Mouse (Mus musculus) spleen, adult 12 weeks (tissue): ENCODE data around the gene Hsd17b1.
"Not testable (repeated sequence)": the region's sequence is repeated elsewhere in the genome, so short reads cannot be mapped to it uniquely, and the experiment has no call there.

Source experiments
- DNase-seq: peaks from one replicate; pipeline ENCODE4 v3.0.0; 2022; ENCODE audit warnings: low spot score

Gene Hsd17b1

GRCm38 (mm10) chr11:101086323-101086674, 8.1 kb downstream of the Hsd17b1 start:
- DNase-seq: no peak

- peak; percentile 80 for DNase-seq
Observed at GRCm38 (mm10) chr11:101086756-101087681, 8.8 kb downstream of the Hsd17b1 start, which contains the start of gene Mlx. Gene Mlx, plus strand, starts transcription at chr11:101087277.

DNA sequence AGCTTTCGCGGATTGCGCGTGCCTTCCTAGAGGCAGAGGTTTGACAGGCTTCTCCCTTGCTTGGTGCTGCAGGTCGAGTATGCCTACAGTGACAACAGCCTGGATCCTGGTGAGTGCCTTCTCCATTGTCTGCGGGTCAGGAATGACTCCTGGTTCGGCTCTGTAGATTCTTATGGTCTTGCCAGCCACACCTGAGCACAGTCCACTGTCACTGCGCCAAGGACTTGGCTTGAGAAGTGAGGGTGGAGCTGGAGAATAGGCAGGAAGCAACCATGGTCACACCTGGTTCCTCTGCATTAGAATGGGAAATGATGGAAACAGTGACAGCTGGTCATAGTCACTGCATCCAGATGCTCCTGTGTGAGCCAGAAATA, 9.5 kb downstream of the Hsd17b1 start:
- no peak for DNase-seq

- no peak for DNase-seq
Observed at GRCm38 (mm10) chr11:101089931-101090330, 11.7 kb downstream of the Hsd17b1 start.

GRCm38 (mm10) chr11:101094930-101095313, 16.7 kb downstream of the Hsd17b1 start:
- DNase-seq: no peak

DNA sequence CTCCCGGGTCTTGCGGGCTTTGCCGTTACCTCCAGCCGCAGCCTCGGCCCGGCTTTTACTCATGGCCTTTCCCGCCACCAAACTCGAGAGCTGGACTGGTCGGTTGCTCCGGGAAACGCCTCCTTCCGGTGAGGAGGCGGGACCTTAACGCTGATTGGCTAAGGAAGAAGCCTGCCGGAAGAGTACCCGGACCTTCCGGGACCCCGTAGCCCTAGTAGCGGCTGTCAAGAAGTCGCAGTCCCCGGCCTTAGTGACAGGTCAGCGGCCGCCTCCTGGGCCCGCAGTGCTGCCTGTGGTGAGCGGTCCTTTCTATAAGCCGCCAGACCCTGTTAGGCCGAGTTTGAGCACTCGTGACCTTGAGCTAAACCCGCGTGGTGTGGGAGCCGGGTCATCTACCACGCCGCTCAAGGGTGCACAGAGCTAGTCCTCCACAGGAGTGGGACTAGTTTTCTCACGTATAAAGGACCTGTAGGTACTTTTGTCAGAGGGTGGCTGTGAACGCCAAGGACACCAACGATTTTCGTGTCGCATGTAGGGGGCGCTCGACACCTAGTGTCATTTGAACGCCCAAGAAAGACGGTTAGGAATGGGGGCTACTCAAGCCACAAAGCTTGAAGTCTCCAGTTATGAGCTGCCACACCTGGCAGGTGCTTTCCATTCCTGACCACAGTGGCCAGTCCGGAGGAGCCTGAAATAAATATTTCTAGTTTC, 17.3 kb downstream of the Hsd17b1 start, which contains the start of gene Psmc3ip:
Gene Psmc3ip (minus strand): TSS at position 123 of the 711 bp plus-strand sequence.
- DNase-seq: peak; percentile 89

- no peak for DNase-seq
Observed at GRCm38 (mm10) chr11:101098231-101098630, 20.0 kb downstream of the Hsd17b1 start.

GRCm38 (mm10) chr11:101103011-101103410, 24.8 kb downstream of the Hsd17b1 start:
- no peak for DNase-seq

- no peak for DNase-seq
Observed at GRCm38 (mm10) chr11:101109351-101109750, 31.1 kb downstream of the Hsd17b1 start.

DNA sequence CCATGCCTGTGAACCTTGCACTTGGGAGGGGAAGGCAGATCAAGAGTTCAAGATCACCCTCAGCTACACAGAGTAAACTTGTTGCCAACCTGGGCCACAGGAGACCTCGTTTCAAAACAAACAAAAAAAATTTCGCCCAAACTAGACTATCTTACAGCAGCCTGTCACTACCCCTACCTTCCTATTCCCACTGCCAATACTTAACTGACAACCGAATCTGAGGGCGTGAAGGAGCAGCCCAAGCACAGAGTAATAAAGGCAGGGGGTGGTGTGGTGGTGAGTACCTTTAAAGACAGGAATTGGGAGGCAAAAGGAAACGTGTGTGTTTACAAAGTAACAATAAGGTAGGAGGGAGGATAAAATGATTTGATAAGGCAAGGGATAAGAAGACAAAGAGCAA, 32.5 kb downstream of the Hsd17b1 start:
- no peak for DNase-seq

- DNase-seq: no peak
Observed at GRCm38 (mm10) chr11:101111178-101111577, 33.0 kb downstream of the Hsd17b1 start.

DNA sequence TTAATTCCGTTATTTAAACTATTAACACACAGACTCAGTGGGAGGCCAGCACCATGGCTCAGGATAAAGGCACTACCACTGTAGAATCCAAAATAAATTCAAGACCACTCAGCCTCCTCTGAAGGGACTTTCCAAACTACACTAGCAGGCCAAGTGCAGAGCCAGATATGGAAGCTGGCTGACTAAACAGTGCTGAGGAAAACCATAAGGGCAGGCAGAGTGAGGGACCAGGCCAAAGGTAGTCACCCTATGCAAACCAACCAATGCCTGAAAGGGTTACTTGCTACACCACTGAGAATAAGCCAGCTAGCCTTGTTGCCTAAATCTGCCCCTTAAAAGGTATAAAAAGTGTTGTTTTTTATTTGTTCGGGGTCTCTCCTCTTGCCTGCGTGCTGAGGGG, 34.0 kb downstream of the Hsd17b1 start:
- no peak for DNase-seq

GRCm38 (mm10) chr11:101115564-101115963, 37.4 kb downstream of the Hsd17b1 start:
- DNase-seq: no peak

DNA sequence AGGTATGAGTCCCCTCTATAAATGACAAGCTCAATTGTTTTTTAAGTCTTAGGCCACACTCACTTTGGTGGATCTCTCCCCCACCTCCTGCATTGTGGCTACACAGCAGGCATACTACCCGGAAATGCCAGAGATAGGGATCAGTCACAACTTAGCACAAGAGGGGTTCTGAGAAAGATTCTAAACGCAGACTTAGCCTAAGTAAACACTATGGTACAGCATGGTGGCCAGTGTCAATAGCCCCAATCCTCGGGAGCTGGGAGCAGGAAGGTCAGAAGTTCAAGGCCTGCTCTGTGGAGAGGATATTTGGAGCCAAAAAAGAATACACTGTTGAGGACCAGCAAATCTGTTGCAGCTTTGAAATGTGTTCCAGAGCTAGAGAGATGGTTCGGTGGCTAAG, 39.9 kb downstream of the Hsd17b1 start:
- no peak for DNase-seq

- DNase-seq: peak; percentile 35
Observed at GRCm38 (mm10) chr11:101119131-101119760, 41.0 kb downstream of the Hsd17b1 start.

DNA sequence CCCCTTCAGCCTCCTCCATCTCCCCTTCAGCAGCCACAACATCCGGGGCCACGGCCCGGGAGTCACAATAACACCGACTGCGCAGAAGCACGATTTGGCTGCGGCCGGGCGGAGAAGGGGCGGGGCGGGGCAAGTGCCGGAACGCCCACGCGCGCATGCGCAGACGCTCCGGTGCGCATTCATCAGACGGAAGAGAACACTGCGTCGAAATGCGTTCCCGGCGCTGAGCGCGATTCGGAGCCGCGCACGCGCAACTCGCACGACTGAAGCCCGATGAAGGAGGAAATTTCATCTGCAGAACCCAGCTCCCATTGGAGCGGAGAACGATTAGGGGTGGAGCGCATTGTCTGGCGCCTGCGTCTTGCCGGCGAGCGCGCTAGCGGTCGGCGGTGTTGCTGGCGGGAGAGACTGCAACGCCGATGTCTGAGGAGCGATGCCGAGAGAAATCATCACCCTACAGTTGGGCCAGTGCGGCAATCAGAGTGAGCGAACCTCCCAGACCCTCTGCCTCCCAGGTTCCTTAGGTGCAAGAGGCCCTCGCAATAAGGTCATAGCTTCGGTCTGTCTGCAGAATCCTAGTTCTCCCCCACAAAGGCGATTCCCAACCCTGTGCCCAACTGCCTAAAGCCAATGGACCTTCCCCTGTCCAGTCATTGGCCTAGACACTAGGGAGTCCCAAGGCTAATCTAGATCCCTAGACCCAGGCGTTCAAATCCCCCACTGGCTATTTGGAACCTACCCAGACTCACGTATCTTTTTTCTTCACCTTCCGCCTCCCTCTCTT, 41.7 kb downstream of the Hsd17b1 start, which contains the start of the genes Retreg3 and Tubg1:
Gene Retreg3 (minus strand): TSS at position 133 of the 784 bp plus-strand sequence.
Gene Tubg1 (plus strand): TSS at position 178 of the 784 bp plus-strand sequence.
- DNase-seq: peak; percentile 99

DNA sequence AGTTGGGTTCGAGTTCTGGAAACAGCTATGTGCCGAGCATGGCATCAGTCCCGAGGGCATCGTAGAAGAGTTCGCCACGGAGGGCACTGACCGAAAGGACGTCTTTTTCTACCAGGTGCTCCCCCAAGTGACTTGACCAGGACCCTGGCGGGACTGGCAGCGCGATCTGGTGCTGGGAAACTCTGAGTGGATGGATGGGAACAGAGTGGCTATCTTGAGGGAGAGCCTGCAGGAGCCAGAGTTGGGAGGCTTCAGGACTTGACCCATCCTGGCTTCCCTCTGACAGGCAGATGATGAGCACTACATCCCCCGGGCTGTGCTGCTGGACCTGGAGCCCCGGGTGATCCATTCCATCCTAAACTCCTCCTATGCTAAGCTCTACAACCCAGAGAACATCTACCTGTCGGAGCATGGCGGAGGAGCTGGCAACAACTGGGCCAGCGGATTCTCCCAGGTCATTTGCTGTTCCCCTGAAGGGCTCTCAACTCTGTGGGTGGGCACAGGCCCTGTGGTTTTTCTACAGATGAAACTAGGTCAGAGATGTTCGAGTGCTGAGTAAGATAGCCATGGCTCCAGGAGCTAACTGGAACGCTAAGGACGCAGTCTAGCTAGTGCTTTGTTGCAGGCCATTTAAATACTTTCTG, 42.5 kb downstream of the Hsd17b1 start:
- DNase-seq: no peak

DNA sequence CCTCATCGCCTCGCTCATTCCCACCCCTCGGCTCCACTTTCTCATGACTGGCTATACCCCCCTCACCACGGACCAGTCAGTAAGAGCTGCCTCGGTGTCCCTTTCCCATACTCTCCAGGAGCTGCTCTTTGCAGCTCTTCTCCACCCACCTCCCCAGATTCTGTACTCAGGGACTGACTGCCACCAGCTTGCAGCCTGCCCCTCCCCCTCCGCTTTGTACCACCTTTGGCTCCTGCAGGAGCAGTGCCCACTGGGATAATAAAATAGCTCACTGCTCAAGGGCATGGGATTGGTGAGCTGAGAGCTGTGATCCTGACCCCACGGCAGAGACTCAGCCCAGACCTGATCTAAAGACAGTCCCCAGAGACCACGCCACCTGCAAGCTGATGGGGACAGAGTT, 46.3 kb downstream of the Hsd17b1 start:
- DNase-seq: not testable (repeated sequence)

GRCm38 (mm10) chr11:101125008-101125407, 46.8 kb downstream of the Hsd17b1 start:
- DNase-seq: not testable (repeated sequence)

- no peak for DNase-seq
Observed at GRCm38 (mm10) chr11:101127075-101127474, 48.9 kb downstream of the Hsd17b1 start.

DNA sequence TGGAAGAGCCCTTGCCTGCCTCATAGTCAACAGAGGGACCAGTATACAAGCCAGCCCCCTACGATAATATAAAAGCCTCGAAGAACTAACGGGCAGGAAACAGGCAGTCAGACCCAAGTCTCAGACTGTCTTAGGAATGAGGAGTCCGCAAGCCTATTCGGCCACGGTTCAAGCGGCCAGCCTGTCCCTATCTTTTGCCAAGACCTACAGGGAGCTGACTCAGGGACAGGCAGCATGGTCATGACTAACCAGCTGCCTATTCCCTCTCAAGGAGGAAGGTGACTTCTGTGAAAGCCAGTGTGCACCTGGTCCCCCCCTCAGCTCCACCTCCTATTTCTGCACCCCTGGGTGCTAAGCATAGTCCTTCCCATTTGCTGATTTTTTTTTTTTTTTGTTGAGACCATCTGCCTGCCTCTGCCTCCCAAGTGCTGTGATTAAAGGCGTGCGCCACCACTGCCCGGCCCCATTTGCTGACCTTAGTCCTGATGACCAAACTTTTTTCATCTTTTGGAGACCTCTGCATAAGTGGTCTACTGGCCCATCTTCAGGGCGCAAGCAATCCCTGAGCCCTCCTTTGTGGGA, 50.9 kb downstream of the Hsd17b1 start:
- DNase-seq: no peak
